Mouse (Mus musculus): Measurements from ENCODE around the gene Pim1. TPM values are rescaled to one million over a fixed set of nuclear protein-coding genes. Genes with fewer than 3 reads are reported as not detected.

The Pim1 gene
- total and polyA plus RNA-seq, 2 experiments from 2014 or later, result 8.3 to 12.7 TPM

DNA sequence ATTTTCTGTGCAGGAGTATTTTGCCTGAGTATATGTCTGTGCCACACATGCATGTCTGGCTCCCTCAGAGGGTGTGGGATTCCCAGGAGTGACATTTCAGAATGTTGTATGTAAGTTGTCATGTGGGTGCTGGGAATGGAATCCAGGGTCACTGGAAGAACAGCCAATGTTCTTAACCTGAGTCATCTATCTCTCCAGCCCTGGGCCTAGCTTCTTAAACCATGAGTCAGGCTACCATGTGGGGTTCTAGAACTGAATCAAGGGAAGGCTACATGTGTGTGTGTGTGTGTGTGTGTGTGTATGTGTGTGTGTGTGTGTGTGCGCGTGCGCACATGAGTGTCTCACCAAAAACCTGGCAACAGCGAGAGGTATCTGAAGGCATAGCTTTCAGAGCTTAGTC is 34.1 kb upstream of the Pim1 start:
- Histone ChIP-seq H3K27ac (ENCODE audit: low read depth, low read length) (no peak overlapping the region), H3K36me3 (ENCODE audit: insufficient read depth, low read length) (no peaks in the 10 kb centered on the region), H3K27me3 (ENCODE audit: insufficient read depth, low read length) (no peaks in the 10 kb centered on the region), H3K4me3 (ENCODE audit: low read depth, low read length) (no peak overlapping the region), H3K9me3 (ENCODE audit: low read length) (no peaks in the 10 kb centered on the region), H3K9ac (replicated peaks; ENCODE audit: low read length, poor library complexity, severe bottlenecking) (no peak overlapping the region), H3K4me1 (ENCODE audit: insufficient read depth, low read length) (peaks cover 10% of the 10 kb centered on the region), H3K4me2 (ENCODE audit: low read depth, low read length, poor library complexity, severe bottlenecking) (no peak overlapping the region)
- ATAC-seq (ENCODE audit: low FRiP score) (no peak), DNase-seq (ENCODE audit: low spot score) (no peak)
- no peak for TF ChIP-seq CTCF (IDR thresholded peaks at IDR 0.05)
- 91% methylated on average over 4 of the region's 4 CpGs for WGBS

DNA sequence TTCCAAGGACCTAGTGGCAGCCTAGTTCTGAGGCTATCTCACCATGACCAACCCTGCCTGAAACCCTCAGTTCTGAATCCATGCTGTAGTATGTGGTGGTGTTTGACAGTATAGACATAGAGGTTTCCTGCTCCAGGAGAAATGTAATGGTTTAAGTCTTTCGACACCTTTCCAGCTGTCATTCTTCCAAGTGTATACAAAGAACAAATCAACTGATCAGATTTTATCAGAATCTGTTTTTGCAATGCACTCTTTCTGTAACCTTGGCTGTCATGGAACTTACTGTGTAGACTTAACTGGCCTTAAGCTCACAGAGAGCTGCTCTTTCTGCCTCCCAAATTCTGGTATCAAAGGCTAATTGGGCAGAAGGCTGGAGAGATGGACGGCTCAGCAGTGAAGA is 33.6 kb upstream of the Pim1 start:
- H3K4me2 ChIP-seq (ENCODE audit: low read depth, low read length, poor library complexity, severe bottlenecking), result no peak overlapping the region
- no peaks in the 10 kb centered on the region for H3K36me3 ChIP-seq (ENCODE audit: insufficient read depth, low read length)
- no peaks in the 10 kb centered on the region for H3K9me3 ChIP-seq (ENCODE audit: low read length)
- DNase-seq (ENCODE audit: low spot score) (no peak), ATAC-seq (ENCODE audit: low FRiP score) (no peak)
- no peaks in the 10 kb centered on the region for H3K27me3 ChIP-seq (ENCODE audit: insufficient read depth, low read length)
- H3K9ac ChIP-seq (replicated peaks; ENCODE audit: low read length, poor library complexity, severe bottlenecking), result no peak overlapping the region
- H3K27ac ChIP-seq (ENCODE audit: low read depth, low read length), result no peak overlapping the region
- TF ChIP-seq CTCF (IDR thresholded peaks at IDR 0.05), result no peak
- H3K4me3 ChIP-seq (ENCODE audit: low read depth, low read length), result no peak overlapping the region
- peaks cover 10% of the 10 kb centered on the region; the same call in 1 of the 2 replicates for H3K4me1 ChIP-seq (ENCODE audit: insufficient read depth, low read length)
- 68% methylated on average over 2 of the region's 2 CpGs for WGBS

DNA sequence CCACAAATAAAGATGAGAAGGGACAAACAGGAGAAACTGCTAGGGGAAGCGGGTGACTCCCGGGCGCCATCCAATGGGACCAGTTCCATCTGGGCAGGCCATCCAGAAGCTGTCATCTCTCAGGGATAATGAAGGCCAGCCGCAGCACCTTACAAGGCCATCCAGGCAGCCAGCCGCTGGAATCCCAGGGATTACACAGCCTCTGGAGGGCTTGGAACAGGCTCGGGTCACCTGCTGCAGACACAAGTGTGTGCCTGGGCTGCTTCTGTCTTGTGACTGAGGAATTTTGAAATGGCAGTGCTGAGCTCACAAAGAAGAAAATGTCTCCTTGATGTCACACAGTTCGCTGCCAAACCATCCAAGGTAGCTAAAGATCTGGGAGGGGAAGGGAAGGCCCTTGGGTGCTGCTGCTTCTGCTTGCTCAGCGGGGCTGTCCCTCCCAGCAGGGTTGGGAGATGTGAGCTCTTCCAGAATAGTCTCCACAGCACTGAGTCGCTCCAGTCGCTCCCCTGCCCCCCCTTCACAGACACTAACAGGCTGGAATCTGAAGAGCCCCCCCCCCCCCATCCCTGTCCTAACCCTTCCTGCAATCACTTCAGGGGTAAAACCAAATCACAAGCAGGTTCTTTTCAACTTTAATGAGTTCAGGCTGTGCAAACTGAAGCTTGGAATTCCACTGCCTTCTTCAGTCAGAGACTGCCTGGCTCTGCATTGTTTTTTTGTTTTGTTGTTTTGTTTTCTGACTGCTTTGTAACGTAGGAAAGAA is 32.6 kb upstream of the Pim1 start:
- Histone ChIP-seq H3K4me2 (ENCODE audit: low read depth, low read length, poor library complexity, severe bottlenecking) (no peak overlapping the region), H3K27ac (ENCODE audit: low read depth, low read length) (no peak overlapping the region), H3K36me3 (ENCODE audit: insufficient read depth, low read length) (no peaks in the 10 kb centered on the region), H3K4me1 (ENCODE audit: insufficient read depth, low read length) (peaks cover 10% of the 10 kb centered on the region; the same call in 1 of the 2 replicates), H3K4me3 (ENCODE audit: low read depth, low read length) (no peak overlapping the region), H3K27me3 (ENCODE audit: insufficient read depth, low read length) (no peaks in the 10 kb centered on the region), H3K9me3 (ENCODE audit: low read length) (no peaks in the 10 kb centered on the region), H3K9ac (replicated peaks; ENCODE audit: low read length, poor library complexity, severe bottlenecking) (no peak overlapping the region; the same call in 1 of the 2 replicates)
- no peak for DNase-seq (ENCODE audit: low spot score)
- ATAC-seq (ENCODE audit: low FRiP score), result no peak
- WGBS, result 37% methylated on average over 11 of the region's 11 CpGs
- no peak for TF ChIP-seq CTCF (IDR thresholded peaks at IDR 0.05)

DNA sequence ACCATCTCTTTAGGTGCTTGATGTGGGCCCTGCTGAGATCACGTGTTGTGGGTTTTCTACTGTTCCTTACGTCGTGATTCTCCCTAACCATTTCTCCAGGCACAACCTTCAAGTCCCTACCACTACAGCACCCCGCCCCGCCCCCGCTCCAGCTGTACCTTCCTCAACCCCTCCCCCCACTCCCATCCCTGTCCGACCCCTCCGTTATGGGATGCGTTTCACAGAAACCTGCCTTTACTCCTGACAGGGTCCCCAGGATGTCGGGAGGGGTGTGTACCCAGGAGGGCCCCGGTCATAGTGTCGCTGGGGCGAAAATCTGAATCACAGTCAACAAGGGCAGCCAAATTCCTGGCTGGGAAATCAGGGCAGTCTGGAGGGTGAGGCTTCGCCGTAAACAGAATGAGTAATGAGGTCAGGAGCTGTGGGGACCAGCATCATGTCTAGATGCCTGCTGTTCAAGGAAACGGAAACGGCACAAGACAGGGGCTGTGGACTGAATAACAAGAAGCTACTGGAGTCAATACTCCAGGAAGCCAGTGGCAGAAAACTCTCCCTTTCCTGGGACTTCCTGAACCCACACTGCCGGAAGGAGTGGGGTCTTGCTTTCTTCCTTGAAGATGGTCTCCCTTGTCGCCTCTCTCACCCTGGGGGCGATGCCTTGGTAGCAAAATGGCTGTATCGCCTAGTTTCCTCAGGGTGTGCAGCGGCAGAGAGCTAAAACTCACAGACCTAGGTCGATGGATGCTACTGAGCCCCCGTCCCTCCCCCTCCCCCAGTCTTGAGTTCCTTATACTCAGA is 31.0 kb upstream of the Pim1 start:
- H3K4me1 ChIP-seq (ENCODE audit: insufficient read depth, low read length), result peaks cover 10% of the 10 kb centered on the region; the same call in 1 of the 2 replicates
- ATAC-seq (ENCODE audit: low FRiP score) (peak; percentile 61; the same call in 1 of the 2 replicates), DNase-seq (ENCODE audit: low spot score) (peak; percentile 74)
- peak overlapping the region; percentile 33 for H3K9ac ChIP-seq (replicated peaks; ENCODE audit: low read length, poor library complexity, severe bottlenecking)
- H3K36me3 ChIP-seq (ENCODE audit: insufficient read depth, low read length), result no peaks in the 10 kb centered on the region
- WGBS, result 6% methylated on average over 24 of the region's 24 CpGs
- H3K27ac ChIP-seq (ENCODE audit: low read depth, low read length), result peak overlapping the region; percentile 57; the same call in 1 of the 2 replicates
- peak overlapping the region; percentile 43 for H3K4me2 ChIP-seq (ENCODE audit: low read depth, low read length, poor library complexity, severe bottlenecking)
- no peaks in the 10 kb centered on the region for H3K9me3 ChIP-seq (ENCODE audit: low read length)
- no peak overlapping the region for H3K4me3 ChIP-seq (ENCODE audit: low read depth, low read length)
- no peaks in the 10 kb centered on the region for H3K27me3 ChIP-seq (ENCODE audit: insufficient read depth, low read length)
- no peak for TF ChIP-seq CTCF (IDR thresholded peaks at IDR 0.05)

DNA sequence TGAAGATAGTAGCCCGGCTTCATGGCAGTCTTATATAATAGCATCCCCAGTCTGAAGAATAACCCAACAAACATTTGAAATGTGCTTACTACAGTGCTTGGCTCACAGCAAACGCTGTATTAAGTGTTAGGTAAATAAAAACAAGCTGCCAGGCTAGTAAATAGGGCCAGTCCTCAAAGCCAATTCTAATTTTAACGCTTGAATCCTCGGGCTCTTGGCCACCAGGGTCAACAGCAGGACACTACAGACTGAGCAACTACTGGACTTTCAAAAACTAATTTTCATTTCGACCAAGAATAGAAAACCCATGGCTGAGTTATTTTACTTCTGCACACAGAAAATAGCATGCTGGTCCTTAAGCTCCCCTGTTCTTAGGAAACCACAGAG is 30.4 kb upstream of the Pim1 start:
- no peak for ATAC-seq (ENCODE audit: low FRiP score)

More for the DNA sequence above, 30.4 kb upstream of the Pim1 start:
- no peaks in the 10 kb centered on the region for H3K36me3 ChIP-seq (ENCODE audit: insufficient read depth, low read length)
- peak overlapping the region; percentile 57; the same call in 1 of the 2 replicates for H3K27ac ChIP-seq (ENCODE audit: low read depth, low read length)
- H3K27me3 ChIP-seq (ENCODE audit: insufficient read depth, low read length), result no peaks in the 10 kb centered on the region
- DNase-seq (ENCODE audit: low spot score), result no peak
- peak overlapping the region; percentile 43 for H3K4me2 ChIP-seq (ENCODE audit: low read depth, low read length, poor library complexity, severe bottlenecking)
- H3K4me3 ChIP-seq (ENCODE audit: low read depth, low read length), result no peak overlapping the region
- TF ChIP-seq CTCF (IDR thresholded peaks at IDR 0.05), result no peak
- H3K9me3 ChIP-seq (ENCODE audit: low read length), result no peaks in the 10 kb centered on the region
- H3K4me1 ChIP-seq (ENCODE audit: insufficient read depth, low read length), result peaks cover 10% of the 10 kb centered on the region; the same call in 1 of the 2 replicates
- WGBS, result 25% methylated on average over 5 of the region's 5 CpGs
- peak overlapping the region; percentile 33; the same call in 1 of the 2 replicates for H3K9ac ChIP-seq (replicated peaks; ENCODE audit: low read length, poor library complexity, severe bottlenecking)

Measured in midbrain, postnatal 0 days (tissue).